Mouse (Mus musculus): ENCODE data around the gene Ism2. TPM values are rescaled to one million over a fixed set of nuclear protein-coding genes. Genes with fewer than 3 reads are reported as not detected.
"Not testable (repeated sequence)": the region's sequence is repeated elsewhere in the genome, so short reads cannot be mapped to it uniquely, and the experiment has no call there.

Ism2 gene
- polyA plus RNA-seq, 1 experiment from 2014 or later = 1.4 TPM

DNA sequence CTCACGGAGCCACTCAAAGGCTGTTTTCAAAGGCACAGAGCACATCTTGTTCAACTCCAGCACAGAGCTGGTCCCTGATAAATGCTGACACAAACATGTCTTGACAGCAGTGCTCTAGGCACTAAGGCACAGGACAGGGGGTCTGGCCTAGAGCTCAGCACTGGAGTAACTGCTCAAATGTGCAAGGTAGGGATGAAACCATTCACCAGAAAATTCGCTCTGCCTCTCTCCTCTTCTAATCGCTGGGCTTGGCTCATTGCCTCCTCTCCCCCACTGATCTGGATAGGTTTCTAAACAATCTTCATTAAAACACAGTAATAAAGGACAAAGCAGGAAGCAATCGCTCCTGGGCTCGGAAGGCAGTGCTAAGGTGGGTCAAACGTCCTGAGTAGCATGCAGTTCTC lies 31.6 kb upstream of the Ism2 start:
- no peak overlapping the region for H3K9ac ChIP-seq (ENCODE audit: low read depth, low read length)
- H3K36me3 ChIP-seq (ENCODE audit: control insufficient read depth, insufficient read depth, low read length) = no peaks in the 10 kb centered on the region
- H3K4me2 ChIP-seq (ENCODE audit: low read length) = no peak overlapping the region
- WGBS = 38% methylated on average over 6 of the region's 6 CpGs
- H3K4me1 ChIP-seq (ENCODE audit: control insufficient read depth, insufficient read depth, low read depth, low read length) = peaks cover 10% of the 10 kb centered on the region
- H3K4me3 ChIP-seq (ENCODE audit: low read length) = no peak overlapping the region
- ATAC-seq = peak; percentile 76
- no peaks in the 10 kb centered on the region for H3K9me3 ChIP-seq (ENCODE audit: control insufficient read depth, low read length)
- no peaks in the 10 kb centered on the region for H3K27me3 ChIP-seq (replicated peaks; ENCODE audit: control insufficient read depth, insufficient read depth, low read length)
- 0 out of 2 replicates have a peak overlapping the region, but pooled peaks have one; percentile 24 for H3K27ac ChIP-seq (ENCODE audit: low read depth, low read length)

DNA sequence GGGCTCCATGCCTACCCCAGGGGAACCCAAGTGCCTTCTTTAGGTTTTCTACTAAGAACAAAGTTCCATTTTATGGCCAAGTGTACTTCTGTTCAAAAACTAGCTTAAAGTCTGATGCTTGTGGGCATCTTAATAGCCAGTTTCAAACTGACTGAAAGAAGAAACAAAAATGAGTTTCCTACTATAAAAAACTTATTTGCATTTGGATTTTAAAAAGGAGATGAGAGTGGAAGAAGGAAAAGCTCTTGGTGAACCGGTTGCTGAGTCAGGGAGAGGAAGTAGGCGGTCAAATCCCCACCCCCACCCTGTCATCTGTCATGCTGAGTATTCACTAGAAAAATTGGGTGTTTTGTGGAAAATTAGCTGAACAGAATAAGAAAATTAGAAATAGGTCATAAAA lies 30.7 kb upstream of the Ism2 start:
- ATAC-seq = no peak
- no peak overlapping the region for H3K4me2 ChIP-seq (ENCODE audit: low read length)
- no peak overlapping the region for H3K4me3 ChIP-seq (ENCODE audit: low read length)
- peaks cover 10% of the 10 kb centered on the region for H3K4me1 ChIP-seq (ENCODE audit: control insufficient read depth, insufficient read depth, low read depth, low read length)
- no peaks in the 10 kb centered on the region for H3K36me3 ChIP-seq (ENCODE audit: control insufficient read depth, insufficient read depth, low read length)
- no peaks in the 10 kb centered on the region for H3K27me3 ChIP-seq (replicated peaks; ENCODE audit: control insufficient read depth, insufficient read depth, low read length)
- 68% methylated on average over 2 of the region's 2 CpGs for WGBS
- no peak overlapping the region for H3K9ac ChIP-seq (ENCODE audit: low read depth, low read length)
- no peaks in the 10 kb centered on the region for H3K9me3 ChIP-seq (ENCODE audit: control insufficient read depth, low read length)
- no peak overlapping the region for H3K27ac ChIP-seq (ENCODE audit: low read depth, low read length)

DNA sequence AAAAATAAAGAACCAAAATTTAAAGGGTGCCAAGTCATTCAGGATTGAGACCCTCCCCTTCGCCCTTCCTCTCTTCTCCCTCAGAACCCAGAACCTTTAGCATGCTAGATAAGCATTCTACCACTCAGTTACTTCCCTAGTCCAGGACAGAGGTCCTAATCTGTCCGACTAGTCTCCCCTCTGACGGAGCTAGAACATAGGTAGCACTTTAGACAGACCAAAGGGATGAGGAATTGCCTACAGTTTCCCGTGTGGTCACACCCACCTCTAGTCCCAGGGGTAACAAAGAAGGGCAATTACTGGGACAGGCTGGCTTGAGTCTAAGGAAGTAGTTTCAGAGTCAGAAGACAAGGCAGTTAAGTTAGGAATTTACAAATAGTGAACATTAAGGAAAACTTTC lies 28.5 kb upstream of the Ism2 start:
- no peak for ATAC-seq
- Histone ChIP-seq H3K4me3 (ENCODE audit: low read length) (no peak overlapping the region), H3K4me2 (ENCODE audit: low read length) (no peak overlapping the region), H3K4me1 (ENCODE audit: control insufficient read depth, insufficient read depth, low read depth, low read length) (peaks cover 10% of the 10 kb centered on the region), H3K27ac (ENCODE audit: low read depth, low read length) (no peak overlapping the region), H3K27me3 (replicated peaks; ENCODE audit: control insufficient read depth, insufficient read depth, low read length) (no peaks in the 10 kb centered on the region), H3K9ac (ENCODE audit: low read depth, low read length) (no peak overlapping the region; the same call in 1 of the 2 replicates), H3K36me3 (ENCODE audit: control insufficient read depth, insufficient read depth, low read length) (no peaks in the 10 kb centered on the region), H3K9me3 (ENCODE audit: control insufficient read depth, low read length) (no peaks in the 10 kb centered on the region)
- 24% methylated on average over 4 of the region's 4 CpGs for WGBS

DNA sequence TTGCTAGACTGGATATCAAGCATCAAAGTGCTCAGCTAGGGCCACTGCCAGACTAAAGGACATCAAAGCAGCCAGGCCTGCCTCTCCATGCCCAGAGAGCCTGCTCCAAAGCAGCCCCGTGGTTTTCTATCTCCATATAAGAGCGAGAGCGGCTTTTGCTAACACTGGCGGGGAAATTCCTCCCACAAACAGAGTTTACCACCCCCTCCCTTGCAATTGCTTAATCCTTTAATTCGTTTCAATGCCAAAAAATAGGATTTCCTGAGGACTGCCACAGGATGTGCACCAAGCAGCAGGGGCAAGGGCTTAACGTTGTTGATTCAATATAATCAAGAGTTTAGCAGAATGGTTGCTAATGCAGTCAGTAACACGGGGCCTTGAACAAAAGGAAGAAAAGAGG lies 28.1 kb upstream of the Ism2 start:
- ATAC-seq = peak; percentile 46
- H3K27ac ChIP-seq (ENCODE audit: low read depth, low read length) = no peak overlapping the region
- H3K36me3 ChIP-seq (ENCODE audit: control insufficient read depth, insufficient read depth, low read length) = no peaks in the 10 kb centered on the region
- H3K4me1 ChIP-seq (ENCODE audit: control insufficient read depth, insufficient read depth, low read depth, low read length) = peaks cover 10% of the 10 kb centered on the region
- H3K4me2 ChIP-seq (ENCODE audit: low read length) = no peak overlapping the region
- no peak overlapping the region; the same call in 1 of the 2 replicates for H3K9ac ChIP-seq (ENCODE audit: low read depth, low read length)
- no peaks in the 10 kb centered on the region for H3K9me3 ChIP-seq (ENCODE audit: control insufficient read depth, low read length)
- no peaks in the 10 kb centered on the region for H3K27me3 ChIP-seq (replicated peaks; ENCODE audit: control insufficient read depth, insufficient read depth, low read length)
- no peak overlapping the region for H3K4me3 ChIP-seq (ENCODE audit: low read length)
- 16% methylated on average over 7 of the region's 7 CpGs for WGBS

DNA sequence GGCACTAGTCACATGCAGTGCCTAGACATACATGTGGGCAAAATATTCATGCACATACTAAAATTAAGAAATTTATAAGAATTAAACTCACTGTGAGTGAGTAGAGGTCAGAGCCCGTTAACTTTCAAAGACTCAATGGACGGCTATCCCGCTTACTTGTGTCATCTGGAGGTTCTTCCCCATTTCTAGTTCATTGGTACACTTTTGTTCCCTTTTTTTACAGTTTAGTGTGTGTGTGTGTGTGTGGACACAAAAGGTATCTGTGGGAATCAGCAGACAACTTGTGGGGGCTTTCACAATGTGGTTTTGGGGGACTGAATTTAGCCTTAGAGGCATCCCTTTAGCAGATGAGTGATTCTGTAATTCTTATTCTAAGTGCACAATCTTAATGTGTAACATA lies 25.9 kb upstream of the Ism2 start:
- H3K27me3 ChIP-seq (replicated peaks; ENCODE audit: control insufficient read depth, insufficient read depth, low read length) = no peaks in the 10 kb centered on the region
- H3K27ac ChIP-seq (ENCODE audit: low read depth, low read length) = no peak overlapping the region
- no peak overlapping the region for H3K4me3 ChIP-seq (ENCODE audit: low read length)
- no peaks in the 10 kb centered on the region for H3K36me3 ChIP-seq (ENCODE audit: control insufficient read depth, insufficient read depth, low read length)
- WGBS = 94% methylated on average over 3 of the region's 3 CpGs
- no peak overlapping the region for H3K4me2 ChIP-seq (ENCODE audit: low read length)
- ATAC-seq = no peak
- no peaks in the 10 kb centered on the region for H3K9me3 ChIP-seq (ENCODE audit: control insufficient read depth, low read length)
- H3K9ac ChIP-seq (ENCODE audit: low read depth, low read length) = no peak overlapping the region
- no peaks in the 10 kb centered on the region; the same call in none of the 2 replicates for H3K4me1 ChIP-seq (ENCODE audit: control insufficient read depth, insufficient read depth, low read depth, low read length)

DNA sequence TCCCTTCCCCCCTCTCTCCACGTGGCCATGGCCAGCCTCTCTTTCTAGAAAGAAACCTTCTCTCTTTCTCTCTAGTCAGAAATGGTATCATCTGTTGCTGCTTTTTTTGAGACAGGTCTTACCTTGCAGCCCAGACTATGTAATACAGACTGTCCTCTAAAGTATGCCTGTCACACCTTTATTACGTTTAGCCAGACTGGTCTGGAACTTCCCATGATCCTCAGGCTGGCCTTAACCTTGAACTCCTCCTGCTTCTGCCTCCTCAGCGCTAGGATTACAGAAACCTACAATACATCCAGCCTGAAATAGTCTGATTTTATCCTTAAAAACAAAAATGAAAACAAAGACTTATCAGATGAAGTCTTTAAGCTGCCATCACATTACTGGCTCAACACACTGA lies 19.7 kb upstream of the Ism2 start:
- no peaks in the 10 kb centered on the region for H3K36me3 ChIP-seq (ENCODE audit: control insufficient read depth, insufficient read depth, low read length)
- no peak overlapping the region for H3K9ac ChIP-seq (ENCODE audit: low read depth, low read length)
- no peak overlapping the region for H3K27ac ChIP-seq (ENCODE audit: low read depth, low read length)
- 90% methylated on average over 3 of the region's 3 CpGs for WGBS
- no peaks in the 10 kb centered on the region for H3K27me3 ChIP-seq (replicated peaks; ENCODE audit: control insufficient read depth, insufficient read depth, low read length)
- H3K4me1 ChIP-seq (ENCODE audit: control insufficient read depth, insufficient read depth, low read depth, low read length) = no peaks in the 10 kb centered on the region
- no peak for ATAC-seq
- no peaks in the 10 kb centered on the region for H3K9me3 ChIP-seq (ENCODE audit: control insufficient read depth, low read length)
- H3K4me2 ChIP-seq (ENCODE audit: low read length) = no peak overlapping the region
- H3K4me3 ChIP-seq (ENCODE audit: low read length) = no peak overlapping the region

DNA sequence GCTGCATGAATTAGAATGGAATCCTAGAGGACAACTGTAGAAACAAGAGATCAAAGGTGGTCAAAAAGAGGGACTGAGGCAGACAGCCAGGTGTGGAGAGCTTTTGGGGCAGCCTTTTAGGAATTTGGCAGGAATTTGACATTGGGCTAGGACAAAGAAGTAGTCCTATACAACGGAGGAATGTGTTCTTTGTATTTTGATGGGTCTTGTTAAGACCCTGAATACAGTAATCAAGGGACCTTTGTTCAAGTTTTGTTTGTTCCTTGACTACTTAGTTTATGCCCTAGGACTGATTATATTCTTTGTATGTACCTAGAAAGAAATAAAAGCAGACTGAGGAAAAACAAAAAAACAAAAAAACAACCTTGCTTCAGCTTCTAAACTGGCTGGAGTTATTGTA lies 18.4 kb upstream of the Ism2 start:
- WGBS = 62% methylated on average over 1 of the region's 1 CpGs
- no peaks in the 10 kb centered on the region for H3K27me3 ChIP-seq (replicated peaks; ENCODE audit: control insufficient read depth, insufficient read depth, low read length)
- H3K4me1 ChIP-seq (ENCODE audit: control insufficient read depth, insufficient read depth, low read depth, low read length) = no peaks in the 10 kb centered on the region
- no peak overlapping the region for H3K27ac ChIP-seq (ENCODE audit: low read depth, low read length)
- no peak for ATAC-seq
- no peak overlapping the region for H3K4me3 ChIP-seq (ENCODE audit: low read length)
- no peaks in the 10 kb centered on the region for H3K36me3 ChIP-seq (ENCODE audit: control insufficient read depth, insufficient read depth, low read length)
- no peaks in the 10 kb centered on the region for H3K9me3 ChIP-seq (ENCODE audit: control insufficient read depth, low read length)
- no peak overlapping the region for H3K9ac ChIP-seq (ENCODE audit: low read depth, low read length)
- H3K4me2 ChIP-seq (ENCODE audit: low read length) = no peak overlapping the region

DNA sequence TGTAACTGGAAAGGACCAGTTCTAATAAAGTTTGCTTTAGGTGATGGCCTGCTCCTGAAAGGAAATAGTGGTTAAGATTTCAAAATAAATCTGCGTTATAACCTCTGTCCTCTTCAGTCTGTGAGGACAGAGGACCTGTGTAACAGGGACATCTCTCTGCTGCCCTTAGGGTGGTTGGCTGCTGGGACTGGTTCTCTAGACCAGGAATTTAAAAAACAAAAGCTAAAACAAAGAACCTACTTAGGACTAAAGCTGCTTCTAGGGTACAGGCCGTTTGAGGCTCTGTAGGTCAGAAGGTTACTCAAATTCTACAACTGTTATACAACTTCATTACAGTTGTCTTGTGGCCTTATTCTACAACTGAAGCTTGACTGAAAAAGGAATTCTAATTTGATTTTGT lies 13.6 kb upstream of the Ism2 start:
- Histone ChIP-seq H3K9ac (ENCODE audit: low read depth, low read length) (no peak overlapping the region), H3K27me3 (replicated peaks; ENCODE audit: control insufficient read depth, insufficient read depth, low read length) (no peaks in the 10 kb centered on the region), H3K9me3 (ENCODE audit: control insufficient read depth, low read length) (no peaks in the 10 kb centered on the region), H3K4me1 (ENCODE audit: control insufficient read depth, insufficient read depth, low read depth, low read length) (no peaks in the 10 kb centered on the region), H3K4me2 (ENCODE audit: low read length) (no peak overlapping the region), H3K36me3 (ENCODE audit: control insufficient read depth, insufficient read depth, low read length) (peaks cover 11% of the 10 kb centered on the region), H3K4me3 (ENCODE audit: low read length) (no peak overlapping the region), H3K27ac (ENCODE audit: low read depth, low read length) (no peak overlapping the region)
- no peak for ATAC-seq
- WGBS = 63% methylated on average over 2 of the region's 2 CpGs

DNA sequence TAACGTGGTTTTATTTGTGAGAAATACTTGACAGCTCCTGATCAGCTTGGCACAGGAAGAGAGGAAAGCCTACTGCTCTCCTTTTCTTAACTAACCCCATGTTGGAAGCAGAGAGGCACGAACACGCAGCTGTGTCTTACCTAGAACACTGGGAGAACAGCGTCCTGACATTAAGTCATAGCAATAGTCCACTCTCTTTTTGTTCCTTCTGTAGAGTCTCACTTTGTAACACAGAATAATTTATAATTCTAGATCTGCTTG lies 7.0 kb upstream of the Ism2 start:
- H3K4me3 ChIP-seq (ENCODE audit: low read length); ATAC-seq; H3K27me3 ChIP-seq (replicated peaks; ENCODE audit: control insufficient read depth, insufficient read depth, low read length); H3K36me3 ChIP-seq (ENCODE audit: control insufficient read depth, insufficient read depth, low read length); H3K4me1 ChIP-seq (ENCODE audit: control insufficient read depth, insufficient read depth, low read depth, low read length); H3K4me2 ChIP-seq (ENCODE audit: low read length); H3K9ac ChIP-seq (ENCODE audit: low read depth, low read length); H3K9me3 ChIP-seq (ENCODE audit: control insufficient read depth, low read length); H3K27ac ChIP-seq (ENCODE audit: low read depth, low read length): not testable (repeated sequence)
- 61% methylated on average over 4 of the region's 4 CpGs for WGBS
